Mouse (Mus musculus) kidney, embryonic 14.5 days (tissue): ENCODE measurements around the gene Jagn1. TPM values are rescaled to one million over a fixed set of nuclear protein-coding genes. Genes with fewer than 3 reads are reported as not detected.
A peak's percentile ranks its signal among the peaks of the same experiment; 100 is the strongest.

Experiments used
- ATAC-seq: fragments of 200-750 bp; cut with Nextera tagmentation; 2 replicates; pipeline ENCODE4 v1.8.0; 2017; ENCODE audit warnings: moderate number of reproducible peaks, mild to moderate bottlenecking, moderate TSS enrichment, moderate library complexity; ENCODE audit not compliant: low FRiP score, low TSS enrichment
- H3K27ac ChIP-seq: fragments of 300-500 bp; sonication (generic); 2 replicates; pipeline ENCODE4 v1.5.1; 2014; ENCODE audit warnings: low read depth, mild to moderate bottlenecking, low read length, moderate library complexity, mixed read lengths
- H3K27me3 ChIP-seq: fragments of 300-500 bp; sonication (generic); 2 replicates; pipeline ENCODE4 v1.6.1; 2014; ENCODE audit warnings: mild to moderate bottlenecking, low read length; ENCODE audit not compliant: control insufficient read depth, insufficient read depth
- H3K36me3 ChIP-seq: fragments of 300-500 bp; sonication (generic); 2 replicates; pipeline ENCODE4 v1.6.1; 2014; ENCODE audit warnings: low read length, mixed read lengths; ENCODE audit not compliant: control insufficient read depth, insufficient read depth
- H3K4me1 ChIP-seq: fragments of 300-500 bp; sonication (generic); 2 replicates; pipeline ENCODE4 v1.6.1; 2014; ENCODE audit warnings: low read length, mixed read lengths; ENCODE audit not compliant: control insufficient read depth, insufficient read depth
- H3K4me2 ChIP-seq: fragments of 300-500 bp; sonication (generic); replicated peaks from 2 replicates; pipeline ENCODE4 v1.6.1; 2014; ENCODE audit warnings: low read depth, mild to moderate bottlenecking, low read length
- H3K4me3 ChIP-seq: fragments of 300-500 bp; sonication (generic); 2 replicates; pipeline ENCODE4 v1.5.1; 2014; ENCODE audit warnings: mild to moderate bottlenecking, low read length
- H3K9ac ChIP-seq: fragments of 300-500 bp; sonication (generic); 2 replicates; pipeline ENCODE4 v1.6.1; 2014; ENCODE audit warnings: low read depth, mild to moderate bottlenecking, low read length, moderate library complexity
- H3K9me3 ChIP-seq: fragments of 300-500 bp; sonication (generic); 2 replicates; pipeline ENCODE4 v1.6.1; 2016; ENCODE audit warnings: low read length; ENCODE audit not compliant: control insufficient read depth
- WGBS: fragments of 180-500 bp; shearing (Covaris S2); extraction: QIAGEN DNeasy Blood & Tissue Kit; methylation state at CpG from one replicate; pipeline ENCODE4 v1.1.7; 2014; 5-methylcytosine and 5-hydroxymethylcytosine counted together
- microRNA-seq: library from miRNA; unstranded; fragments of <30 nt; microRNA quantifications from one replicate; pipeline ENCODE4, GENCODE M21; 2016
- polyA plus RNA-seq: library from polyadenylated mRNA; unstranded; fragments of >200 nt; fragmentation: Nextera tagmentation; extraction: Ambion mirVana; gene quantifications from 2 replicates; pipeline ENCODE4 v1.2.1, GENCODE M21; 2014

The Jagn1 gene
- polyA plus RNA-seq, 1 experiment from 2014 or later = 95.9 TPM

- WGBS = 89% methylated on average over 14 of the region's 14 CpGs
Observed at GRCm38 (mm10) chr6:113489410-113489809, 47.0 kb downstream of the Jagn1 start.

GRCm38 (mm10) chr6:113492101-113492864 lies 49.9 kb downstream of the Jagn1 start:
- Histone ChIP-seq H3K4me2 (no peak overlapping the region), H3K4me1 (peaks cover 5% of the 10 kb centered on the region; the same call in 1 of the 2 replicates), H3K9me3 (no peaks in the 10 kb centered on the region), H3K36me3 (peaks cover 10% of the 10 kb centered on the region), H3K27me3 (peaks cover 7% of the 10 kb centered on the region; the same call in 1 of the 2 replicates), H3K4me3 (no peak overlapping the region), H3K27ac (no peak overlapping the region), H3K9ac (no peak overlapping the region)
- 74% methylated on average over 24 of the region's 24 CpGs for WGBS
- no peak for ATAC-seq

More at GRCm38 (mm10) chr6:113489410-113489809, 47.0 kb downstream of the Jagn1 start:
- ATAC-seq = no peak
- Histone ChIP-seq H3K36me3 (peaks cover 10% of the 10 kb centered on the region), H3K4me2 (no peak overlapping the region), H3K9ac (no peak overlapping the region), H3K27me3 (no peaks in the 10 kb centered on the region), H3K4me3 (no peak overlapping the region), H3K27ac (no peak overlapping the region), H3K4me1 (peaks cover 4% of the 10 kb centered on the region; the same call in 1 of the 2 replicates), H3K9me3 (no peaks in the 10 kb centered on the region)

GRCm38 (mm10) chr6:113494258-113494788 lies 52.0 kb downstream of the Jagn1 start:
- H3K4me2 ChIP-seq = peak overlapping the region; percentile 53
- peak; percentile 78 for ATAC-seq
- peak overlapping the region; percentile 38 for H3K4me3 ChIP-seq
- under 1% methylated on average over 50 of the region's 54 CpGs for WGBS
- peaks cover 7% of the 10 kb centered on the region; the same call in 1 of the 2 replicates for H3K27me3 ChIP-seq
- H3K4me1 ChIP-seq = peaks cover 4% of the 10 kb centered on the region; the same call in 1 of the 2 replicates
- H3K27ac ChIP-seq = no peak overlapping the region
- H3K9me3 ChIP-seq = no peaks in the 10 kb centered on the region
- peaks cover 8% of the 10 kb centered on the region for H3K36me3 ChIP-seq
- peak overlapping the region; percentile 49; the same call in 1 of the 2 replicates for H3K9ac ChIP-seq

GRCm38 (mm10) chr6:113495071-113495675 lies 52.8 kb downstream of the Jagn1 start:
- no peak; the same call in 1 of the 2 replicates for ATAC-seq
- peak overlapping the region; percentile 53 for H3K4me2 ChIP-seq
- no peak overlapping the region for H3K27ac ChIP-seq
- 48% methylated on average over 28 of the region's 28 CpGs for WGBS
- no peaks in the 10 kb centered on the region; the same call in 1 of the 2 replicates for H3K36me3 ChIP-seq
- H3K4me3 ChIP-seq = peak overlapping the region; percentile 38
- H3K27me3 ChIP-seq = peaks cover 9% of the 10 kb centered on the region
- 0 out of 2 replicates have a peak overlapping the region, but pooled peaks have one; percentile 49 for H3K9ac ChIP-seq
- H3K9me3 ChIP-seq = no peaks in the 10 kb centered on the region
- H3K4me1 ChIP-seq = peaks cover 4% of the 10 kb centered on the region; the same call in 1 of the 2 replicates

Small RNA genes lying within 50 kb of the gene (microRNA-seq; reads per million reads assigned to microRNA genes)
- not detected for gene Gm24387

Other genes starting within 250 kb of the Jagn1 start
- gene Lhfpl4, start 247.2 kb upstream of the Jagn1 start, polyA plus RNA-seq = 0.45 and 0.69 TPM in 2 replicates
- gene Mtmr14, start 204.7 kb upstream of the Jagn1 start, polyA plus RNA-seq = 28.4 and 41.0 TPM in 2 replicates
- gene Cpne9, start 160.3 kb upstream of the Jagn1 start, polyA plus RNA-seq = 0.23 TPM in 1 of 2 replicates, not detected in the other
- gene Brpf1, start 135.4 kb upstream of the Jagn1 start, polyA plus RNA-seq = 18.2 and 27.2 TPM in 2 replicates
- gene Ogg1, start 115.6 kb upstream of the Jagn1 start, polyA plus RNA-seq = 17.3 and 18.4 TPM in 2 replicates
- gene Camk1, start 98.6 kb upstream of the Jagn1 start, polyA plus RNA-seq = 112 and 114 TPM in 2 replicates
- 59.9 and 65.8 TPM in 2 replicates for gene Tada3, start 64.7 kb upstream of the Jagn1 start, polyA plus RNA-seq
- 230 and 351 TPM in 2 replicates for gene Arpc4, start 64.5 kb upstream of the Jagn1 start, polyA plus RNA-seq
- gene Ttll3, start 53.3 kb upstream of the Jagn1 start, polyA plus RNA-seq = 2.0 and 2.4 TPM in 2 replicates
- gene Rpusd3, start 23.2 kb upstream of the Jagn1 start, polyA plus RNA-seq = 29.0 and 30.5 TPM in 2 replicates
- gene Cidec, start 6.8 kb upstream of the Jagn1 start, polyA plus RNA-seq = not detected in 2 replicates
- gene Il17re, start 15.9 kb downstream of the Jagn1 start, polyA plus RNA-seq = 3.5 and 6.1 TPM in 2 replicates
- gene Il17rc, start 28.9 kb downstream of the Jagn1 start, polyA plus RNA-seq = 9.3 and 9.5 TPM in 2 replicates
- gene Creld1, start 40.7 kb downstream of the Jagn1 start, polyA plus RNA-seq = 22.9 and 25.4 TPM in 2 replicates
- 0.73 and 1.6 TPM in 2 replicates for gene Prrt3, start 59.4 kb downstream of the Jagn1 start, polyA plus RNA-seq
- gene Emc3, start 89.1 kb downstream of the Jagn1 start, polyA plus RNA-seq = 81.3 and 98.0 TPM in 2 replicates
- gene Fancd2, start 89.1 kb downstream of the Jagn1 start, polyA plus RNA-seq = 12.0 and 16.1 TPM in 2 replicates
- 0.28 and 1.0 TPM in 2 replicates for gene Fancd2os, start 158.1 kb downstream of the Jagn1 start, polyA plus RNA-seq
- 233 and 273 TPM in 2 replicates for gene Brk1, start 162.2 kb downstream of the Jagn1 start, polyA plus RNA-seq
- 25.9 and 40.7 TPM in 2 replicates for gene Vhl, start 181.4 kb downstream of the Jagn1 start, polyA plus RNA-seq
- 1.9 and 2.6 TPM in 2 replicates for gene Irak2, start 195.9 kb downstream of the Jagn1 start, polyA plus RNA-seq